Mouse (Mus musculus): ENCODE measurements around the gene Hdac7.
A peak's percentile ranks its signal among the peaks of the same experiment; 100 is the strongest.
"Not testable (repeated sequence)": the region's sequence is repeated elsewhere in the genome, so short reads cannot be mapped to it uniquely, and the experiment has no call there.

The Hdac7 gene

GRCm38 (mm10) chr15:97844037-97845034, at the start of gene Hdac7:
Hdac7 (minus strand) TSS chr15:97844502.
- DNase-seq (ENCODE audit: low spot score): no peak

GRCm38 (mm10) chr15:97892506-97892905, 48.2 kb upstream of the Hdac7 start:
- no peak for DNase-seq (ENCODE audit: low spot score)

- no peak for DNase-seq (ENCODE audit: low spot score)
Measured at GRCm38 (mm10) chr15:97890450-97890849, 46.1 kb upstream of the Hdac7 start.

GRCm38 (mm10) chr15:97890017-97890416, 45.7 kb upstream of the Hdac7 start:
- peak; percentile 18 for DNase-seq (ENCODE audit: low spot score)

GRCm38 (mm10) chr15:97887541-97888016, 43.3 kb upstream of the Hdac7 start:
- DNase-seq (ENCODE audit: low spot score): no peak

- DNase-seq (ENCODE audit: low spot score): no peak
Measured at GRCm38 (mm10) chr15:97881423-97881822, 37.1 kb upstream of the Hdac7 start.

- DNase-seq (ENCODE audit: low spot score): no peak
Measured at GRCm38 (mm10) chr15:97880441-97880840, 36.1 kb upstream of the Hdac7 start.

GRCm38 (mm10) chr15:97878696-97879328, 34.5 kb upstream of the Hdac7 start:
- DNase-seq (ENCODE audit: low spot score): no peak

- no peak for DNase-seq (ENCODE audit: low spot score)
Measured at GRCm38 (mm10) chr15:97875784-97876183, 31.5 kb upstream of the Hdac7 start.

GRCm38 (mm10) chr15:97873717-97874116, 29.4 kb upstream of the Hdac7 start:
- DNase-seq (ENCODE audit: low spot score): no peak

- no peak for DNase-seq (ENCODE audit: low spot score)
Measured at GRCm38 (mm10) chr15:97872161-97872560, 27.9 kb upstream of the Hdac7 start.

- no peak for DNase-seq (ENCODE audit: low spot score)
Measured at GRCm38 (mm10) chr15:97871055-97872030, 27.0 kb upstream of the Hdac7 start.

- DNase-seq (ENCODE audit: low spot score): not testable (repeated sequence)
Measured at GRCm38 (mm10) chr15:97870116-97870515, 25.8 kb upstream of the Hdac7 start.

- DNase-seq (ENCODE audit: low spot score): no peak
Measured at GRCm38 (mm10) chr15:97868985-97869384, 24.7 kb upstream of the Hdac7 start.

GRCm38 (mm10) chr15:97865988-97866387, 21.7 kb upstream of the Hdac7 start:
- no peak for DNase-seq (ENCODE audit: low spot score)

GRCm38 (mm10) chr15:97865175-97865574, 20.9 kb upstream of the Hdac7 start:
- no peak for DNase-seq (ENCODE audit: low spot score)

GRCm38 (mm10) chr15:97864361-97865045, 20.2 kb upstream of the Hdac7 start:
- DNase-seq (ENCODE audit: low spot score): no peak

GRCm38 (mm10) chr15:97863494-97863881, 19.2 kb upstream of the Hdac7 start:
- DNase-seq (ENCODE audit: low spot score): no peak

- DNase-seq (ENCODE audit: low spot score): peak; percentile 34
Measured at GRCm38 (mm10) chr15:97862881-97863493, 18.7 kb upstream of the Hdac7 start.

- no peak for DNase-seq (ENCODE audit: low spot score)
Measured at GRCm38 (mm10) chr15:97860353-97860752, 16.1 kb upstream of the Hdac7 start.

- no peak for DNase-seq (ENCODE audit: low spot score)
Measured at GRCm38 (mm10) chr15:97858431-97858830, 14.1 kb upstream of the Hdac7 start.

Measured in retina, embryonic 14.5 days (tissue).